Mouse (Mus musculus) WW6 (cell line): ENCODE results near the gene Fam219b.
A peak's percentile ranks its signal among the peaks of the same experiment; 100 is the strongest.

ENCODE experiments used
- DNase-seq: peaks from one replicate; pipeline ENCODE4 v3.0.0-alpha.2; 2013; ENCODE audit warnings: low read depth, low spot score

The Fam219b gene

DNA sequence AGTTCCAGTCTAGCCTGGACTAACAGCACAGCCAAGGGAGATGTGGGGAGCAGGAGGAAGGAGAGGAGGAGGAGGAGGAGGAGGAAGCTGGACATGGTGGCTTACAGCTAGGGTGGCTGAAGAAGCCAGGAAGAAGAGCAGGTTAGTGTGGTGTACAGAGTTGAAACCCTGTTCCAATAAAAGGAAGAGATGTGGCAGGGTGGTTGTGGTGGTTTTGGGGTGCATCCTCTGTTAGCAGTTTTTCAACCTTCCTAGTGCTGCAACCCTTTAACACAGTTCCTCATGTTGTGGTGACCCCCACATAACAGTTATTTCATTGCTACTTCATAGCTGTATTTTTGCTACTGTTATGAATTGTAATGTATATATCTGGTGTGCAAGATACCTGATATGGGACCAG lies 12.9 kb upstream of the Fam219b start:
- DNase-seq: no peak

DNA sequence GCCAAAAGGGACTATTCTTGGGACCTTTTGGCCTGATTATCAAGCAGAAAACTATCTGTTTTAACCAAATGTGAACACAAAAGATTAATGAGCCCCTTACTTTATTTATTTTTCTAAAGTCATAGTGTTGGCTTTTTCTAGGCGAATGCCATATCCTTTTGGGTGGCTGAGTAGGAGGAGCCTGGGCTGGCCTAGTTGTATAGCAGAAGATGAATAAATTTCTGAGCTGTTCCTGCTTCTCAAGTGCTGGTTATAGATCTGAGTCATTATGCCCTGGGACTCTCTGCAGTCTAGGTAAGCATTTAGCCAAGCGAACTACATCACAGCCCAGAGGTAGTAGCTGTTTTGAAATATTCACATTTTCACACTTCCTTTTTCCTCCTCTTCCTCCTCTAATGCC lies 11.8 kb upstream of the Fam219b start:
- DNase-seq: no peak

DNA sequence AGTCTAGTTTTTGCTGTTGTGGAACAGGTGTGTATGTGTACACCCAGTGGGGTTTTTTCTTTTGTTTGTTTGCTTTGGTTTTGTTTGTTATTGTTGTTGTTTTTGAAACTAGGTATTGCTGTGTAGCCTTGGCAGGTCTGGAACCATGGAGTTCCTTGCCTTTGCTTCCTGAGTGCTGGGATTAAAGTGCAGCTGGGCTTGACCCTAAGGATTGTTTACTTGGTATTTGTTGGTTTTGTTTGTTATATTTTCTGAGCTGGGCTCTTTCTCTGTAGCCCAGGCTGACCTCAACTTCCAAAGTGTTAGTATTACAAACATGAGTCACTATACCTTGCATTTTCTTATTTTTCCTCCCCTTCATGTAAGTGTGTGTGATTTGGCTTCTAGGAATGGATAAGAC lies 10.9 kb upstream of the Fam219b start:
- DNase-seq: no peak

DNA sequence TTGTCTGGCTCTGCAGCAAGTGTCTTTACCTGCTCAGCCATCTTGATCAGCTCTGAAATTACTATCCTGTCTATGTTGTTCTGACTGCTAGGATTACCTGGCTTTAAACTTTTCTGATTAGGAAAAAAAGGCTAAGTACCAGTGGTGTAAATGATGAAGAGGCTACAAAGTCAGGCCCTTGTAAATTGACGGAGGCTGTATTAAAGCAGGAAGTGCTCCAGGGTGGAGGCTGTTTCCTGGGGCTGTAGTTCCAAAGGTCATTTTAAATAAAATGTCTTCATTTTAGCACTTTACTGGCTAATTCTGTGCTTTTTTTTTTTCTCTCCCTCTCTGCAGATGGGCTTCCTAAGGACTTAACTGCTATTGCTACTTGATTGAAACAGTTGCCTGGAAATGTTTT lies 5.4 kb upstream of the Fam219b start:
- no peak for DNase-seq

DNA sequence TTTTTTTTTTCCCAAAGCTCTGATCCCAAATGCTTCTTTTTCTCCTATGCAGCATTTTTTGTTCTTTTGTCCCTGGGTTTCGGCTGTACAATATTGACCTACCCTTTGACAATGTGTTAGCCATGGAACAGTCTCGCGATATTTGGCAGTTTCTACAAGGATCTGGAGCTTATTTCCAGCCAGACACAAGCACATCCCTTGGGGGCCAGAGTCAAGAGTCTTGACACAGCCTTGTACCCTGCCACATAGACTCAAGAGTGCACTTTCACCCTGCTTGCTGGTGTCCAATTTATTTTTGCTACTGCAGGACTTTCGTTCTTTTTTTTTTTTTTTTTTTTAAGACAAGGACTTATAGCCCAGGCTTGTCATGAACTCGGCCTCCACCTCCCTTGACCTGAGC lies 966 bp upstream of the Fam219b start:
- DNase-seq: no peak

DNA sequence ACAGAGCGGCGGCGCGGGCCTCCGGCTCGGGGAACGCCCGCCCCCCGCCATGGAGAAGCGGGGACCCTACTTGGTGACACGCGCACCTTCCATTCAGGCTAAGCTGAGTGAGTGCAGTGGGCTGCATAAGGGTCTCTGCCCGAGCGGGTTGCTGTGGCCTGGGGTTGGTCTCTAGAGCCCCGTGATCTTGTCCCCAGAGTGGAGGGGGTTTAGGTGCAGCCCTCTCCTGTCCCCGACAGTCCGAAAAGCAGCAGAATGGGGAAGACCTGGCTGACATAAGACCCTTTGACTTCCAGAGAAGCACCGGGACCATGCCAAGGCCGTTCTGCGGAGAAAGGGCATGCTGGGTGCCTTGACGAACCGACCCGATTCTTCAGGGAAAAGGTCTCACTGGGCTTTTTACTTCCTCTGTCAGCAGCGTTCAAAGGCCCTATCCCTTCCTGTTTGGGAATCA lies 427 bp downstream of the Fam219b start:
- DNase-seq: no peak

DNA sequence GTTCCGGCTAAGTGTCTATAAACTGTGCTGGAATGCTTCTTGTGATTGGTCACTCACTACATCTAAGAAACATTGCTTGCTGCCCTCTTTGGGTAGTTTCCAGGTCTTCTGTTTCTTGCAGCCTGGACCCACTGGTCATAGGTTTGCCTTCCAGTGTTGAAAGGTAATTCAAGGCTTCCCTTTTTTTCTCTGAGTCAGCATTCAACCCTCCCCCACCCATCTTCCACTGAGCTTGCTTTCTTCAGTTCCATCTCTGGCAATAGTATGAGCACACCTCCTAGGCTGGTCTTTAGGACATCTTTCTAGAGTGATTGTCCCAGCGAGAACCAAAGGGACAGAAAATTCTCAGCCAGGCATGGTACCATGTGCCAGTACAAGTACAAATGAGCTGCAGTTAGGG lies 2.2 kb downstream of the Fam219b start:
- no peak for DNase-seq

DNA sequence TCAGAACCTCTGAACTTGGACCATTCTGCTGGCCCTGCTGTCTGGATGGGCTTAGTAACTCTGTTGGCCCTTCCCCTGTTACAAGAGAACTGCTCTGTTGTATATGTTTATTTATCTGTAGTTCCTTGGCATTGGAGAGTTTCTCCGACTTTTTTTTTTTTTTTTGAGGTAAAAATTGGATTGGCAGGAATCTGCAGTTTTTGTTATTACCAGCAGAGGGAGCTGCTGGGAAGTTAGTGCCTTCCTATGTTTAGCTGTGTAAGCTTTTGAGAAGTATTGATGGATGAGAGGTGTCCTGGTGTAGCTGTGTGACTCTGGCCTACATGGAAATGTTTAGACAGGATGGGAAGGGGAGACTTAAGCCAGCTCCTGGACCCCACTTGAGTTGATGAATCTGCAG lies 4.0 kb downstream of the Fam219b start:
- no peak for DNase-seq

DNA sequence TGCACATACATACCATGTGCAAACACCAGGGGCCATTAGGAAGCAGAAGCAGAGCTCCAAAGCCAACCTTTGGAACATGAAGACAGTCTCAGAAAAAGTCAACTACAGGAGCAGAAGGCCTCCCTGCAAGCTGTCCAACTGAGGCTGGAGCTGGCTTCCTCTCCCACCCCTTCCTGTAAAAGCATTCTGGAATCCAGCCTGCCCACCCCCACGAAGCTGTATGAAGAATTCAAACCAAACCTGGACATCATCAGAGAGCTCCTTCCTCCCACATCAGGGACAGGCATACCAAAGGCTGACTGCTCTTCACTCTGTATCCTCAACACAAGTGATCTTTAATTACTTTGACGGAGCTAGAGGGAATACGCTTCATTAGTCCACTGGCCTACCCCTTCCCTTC lies 6.6 kb downstream of the Fam219b start:
- DNase-seq: no peak

DNA sequence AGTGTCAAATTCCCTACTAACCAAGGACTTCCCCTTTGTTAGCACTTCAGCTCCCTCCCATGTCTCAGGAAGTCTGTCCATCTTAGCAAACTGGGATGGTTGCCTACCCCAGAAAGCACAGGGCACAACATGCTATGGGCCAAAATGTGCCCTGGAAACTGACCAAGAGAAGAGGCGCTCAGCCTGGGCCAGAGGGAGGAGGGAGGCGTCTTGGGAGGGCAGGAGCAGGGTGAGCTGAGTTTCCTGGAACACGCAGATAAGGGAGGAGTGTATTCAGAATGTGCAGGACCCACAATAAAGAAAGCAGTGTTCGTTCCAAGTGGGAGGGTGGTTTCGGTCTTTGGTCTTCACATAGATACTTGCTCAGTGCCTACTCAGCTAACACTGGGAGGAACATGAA lies 10.0 kb downstream of the Fam219b start:
- no peak for DNase-seq

DNA sequence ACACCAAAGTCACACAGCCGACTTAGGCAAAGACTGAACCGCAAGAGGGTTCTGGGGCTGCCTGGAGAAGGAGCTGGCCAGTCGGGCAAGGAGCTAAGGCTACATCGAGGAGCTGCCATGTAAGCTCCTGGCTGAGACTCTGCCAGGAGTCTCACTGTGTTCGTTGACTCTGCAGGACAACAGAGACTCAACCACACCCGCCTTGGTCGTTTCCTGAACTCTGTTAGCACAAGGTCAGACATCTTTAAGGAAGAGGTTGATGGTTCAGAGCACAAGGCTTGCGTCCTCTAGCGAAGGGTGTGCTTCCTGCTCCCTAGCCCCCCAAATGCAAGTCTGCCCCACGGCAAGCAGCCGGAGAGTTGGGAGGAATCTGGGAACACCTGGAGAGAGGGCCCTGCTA lies 10.5 kb downstream of the Fam219b start:
- DNase-seq: no peak

DNA sequence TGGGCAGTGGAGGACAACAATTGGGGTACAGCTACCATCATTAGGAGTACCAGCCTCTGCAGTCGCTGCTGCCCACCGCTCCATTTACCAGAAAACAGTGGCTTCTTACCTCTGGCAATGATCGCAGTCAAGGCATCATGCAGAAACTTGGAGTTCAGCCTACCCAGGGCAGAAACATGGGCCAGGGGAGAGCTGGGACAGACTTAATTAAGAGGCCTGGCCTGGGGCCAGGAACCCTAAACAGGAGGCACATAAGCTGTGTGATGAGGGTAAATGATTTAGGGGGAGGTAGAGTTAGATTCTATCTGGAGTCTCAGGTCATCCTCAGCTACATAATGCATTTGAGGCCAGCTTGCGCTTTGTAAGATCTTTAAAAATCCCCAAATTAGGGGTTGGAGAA lies 11.9 kb downstream of the Fam219b start:
- no peak for DNase-seq

DNA sequence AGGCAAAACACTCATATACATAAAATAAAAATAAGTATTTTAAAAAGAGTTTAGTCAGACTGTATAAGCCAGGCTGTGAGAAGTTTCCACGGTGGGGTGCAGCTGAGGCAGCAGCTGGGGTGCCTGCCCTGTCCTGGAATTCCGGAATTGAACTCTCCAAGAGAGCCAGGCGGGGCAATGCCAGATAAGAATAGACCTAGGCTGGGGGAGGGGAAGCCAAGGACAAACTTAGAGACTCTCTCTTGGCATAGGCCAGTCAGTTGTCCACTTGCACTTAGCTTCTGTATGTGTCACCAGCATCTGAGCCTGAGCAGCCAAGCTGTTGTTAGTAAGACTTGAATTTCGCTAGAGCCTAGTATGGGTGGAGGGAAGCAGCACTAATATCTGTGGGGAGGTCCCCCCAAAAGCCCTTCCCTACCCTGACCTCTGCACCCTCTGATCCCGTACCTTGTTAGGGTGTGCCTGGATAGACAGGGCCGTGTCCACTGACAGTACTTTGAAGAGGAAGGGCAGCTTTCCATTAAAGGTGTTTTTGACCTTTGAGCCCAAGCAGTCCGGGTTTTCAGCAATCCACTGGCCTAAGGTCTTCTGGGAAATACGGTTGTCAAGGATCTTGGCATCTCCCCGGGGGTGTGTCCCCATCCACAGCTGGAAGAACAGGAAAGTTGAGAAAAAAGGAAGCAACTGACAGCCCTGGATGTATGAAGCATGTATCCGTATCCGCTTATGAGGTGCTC lies 13.0 kb downstream of the Fam219b start:
- DNase-seq: no peak

DNA sequence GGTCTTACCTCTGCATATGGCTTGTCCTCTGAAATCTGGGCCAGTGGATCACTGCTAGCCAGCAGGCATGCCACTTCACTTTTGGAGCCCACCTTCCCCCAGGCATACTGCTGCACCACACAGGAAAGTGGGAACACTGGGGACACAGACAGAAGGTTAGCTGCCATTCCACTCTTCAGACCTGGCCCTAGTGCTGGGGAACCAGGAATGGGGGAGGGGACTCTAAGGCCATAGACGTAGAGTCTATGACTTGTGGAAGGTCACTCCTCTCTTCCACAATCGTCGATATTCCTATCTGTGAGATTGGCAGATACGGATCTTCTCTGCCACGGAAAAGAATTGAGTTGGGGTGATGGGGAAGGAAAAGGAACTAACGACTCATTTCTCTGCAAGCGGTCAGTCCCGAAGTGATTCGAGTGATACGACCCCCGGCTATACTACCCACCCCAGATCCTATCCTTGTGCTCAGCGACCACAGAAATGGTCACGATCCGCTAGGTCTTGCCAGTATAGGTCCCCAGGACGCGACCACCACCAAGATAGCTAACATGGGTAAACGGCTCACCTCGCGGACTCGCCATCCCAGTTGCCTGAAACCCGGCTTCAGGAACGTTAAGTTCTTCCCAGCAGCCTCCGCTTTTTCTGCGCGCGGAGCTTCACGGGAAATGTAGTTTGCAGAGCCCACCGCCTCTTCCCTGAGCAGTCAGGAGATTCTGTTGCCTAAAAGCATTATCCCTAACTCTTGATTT lies 15.0 kb downstream of the Fam219b start, which contains the start of gene Mpi:
Gene Mpi, minus strand, starts transcription at position 625 of the 749 bp plus-strand sequence.
- no peak for DNase-seq

DNA sequence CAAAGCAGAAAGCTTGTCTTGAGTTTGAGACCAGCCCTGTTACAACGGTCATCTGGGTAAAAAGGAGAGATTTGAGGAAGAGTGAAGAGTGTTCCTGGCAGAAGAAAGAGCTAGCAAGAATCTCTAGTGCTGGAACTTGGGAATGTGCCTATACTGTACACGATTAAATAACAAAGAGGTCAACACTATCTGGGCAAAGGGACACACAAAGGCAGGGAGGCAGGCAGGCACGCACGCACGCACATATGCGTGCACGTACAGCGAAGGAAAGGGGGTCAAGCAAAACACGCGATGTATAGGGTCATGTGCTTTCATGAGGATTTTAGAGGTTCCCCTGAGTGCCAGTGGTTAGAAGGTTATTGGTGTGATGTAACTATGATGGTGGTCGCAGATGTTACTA lies 15.8 kb downstream of the Fam219b start:
- no peak for DNase-seq

DNA sequence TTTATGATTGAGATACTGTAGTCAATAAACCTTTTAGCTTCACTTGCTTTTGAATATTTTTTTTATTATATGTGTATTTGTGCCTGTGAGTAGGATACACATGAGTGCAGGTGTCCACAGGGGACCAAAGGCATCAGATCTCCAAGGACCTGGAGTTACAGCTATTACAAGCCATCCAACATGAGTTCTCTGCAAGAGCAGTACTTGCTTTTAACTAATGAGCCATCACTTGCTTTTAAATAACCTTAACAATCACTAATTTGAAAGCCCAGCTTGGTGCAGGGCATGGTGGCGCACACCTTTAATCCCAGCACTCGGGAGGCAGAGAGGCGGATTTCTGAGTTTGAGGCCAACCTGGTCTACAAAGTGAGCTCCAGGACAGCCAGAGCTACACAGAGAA lies 17.4 kb downstream of the Fam219b start:
- no peak for DNase-seq

DNA sequence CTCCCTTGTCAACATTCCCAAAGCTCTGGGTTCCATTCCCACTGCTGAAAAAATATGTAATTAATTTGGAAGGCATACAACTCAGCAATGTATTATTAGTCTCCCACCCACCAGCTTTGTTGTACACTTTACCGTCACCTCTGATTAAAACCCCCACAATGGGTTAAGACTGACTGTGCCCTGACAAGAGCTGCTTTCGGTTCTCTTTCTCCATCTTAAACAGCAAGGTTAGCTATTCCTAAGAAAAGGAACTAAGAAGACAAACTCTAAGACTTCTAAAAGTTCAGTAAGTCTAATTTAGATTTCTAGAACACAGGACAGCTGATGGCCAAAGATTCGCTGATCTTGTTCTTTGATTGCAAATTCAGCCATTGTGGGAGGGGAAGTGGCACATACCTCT lies 19.9 kb downstream of the Fam219b start:
- no peak for DNase-seq

DNA sequence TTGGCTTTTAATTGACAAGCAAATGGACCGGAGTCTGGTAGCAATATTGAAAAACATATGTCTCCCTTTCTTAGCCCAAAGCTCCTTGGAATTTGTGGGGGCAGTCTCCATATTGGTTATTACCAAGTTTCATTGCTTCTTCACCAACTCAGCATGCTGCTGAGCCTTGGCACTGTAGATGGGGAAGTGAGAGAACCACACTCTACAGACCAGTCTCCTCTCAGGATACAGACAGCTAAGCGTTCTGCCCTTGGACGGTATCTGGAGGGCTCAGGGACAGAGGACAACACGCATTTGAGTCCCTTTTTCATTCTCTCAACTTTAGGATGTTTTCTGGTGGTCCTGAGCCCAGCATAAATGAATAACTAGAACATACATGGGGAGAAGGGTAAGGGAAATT lies 21.3 kb downstream of the Fam219b start:
- no peak for DNase-seq

DNA sequence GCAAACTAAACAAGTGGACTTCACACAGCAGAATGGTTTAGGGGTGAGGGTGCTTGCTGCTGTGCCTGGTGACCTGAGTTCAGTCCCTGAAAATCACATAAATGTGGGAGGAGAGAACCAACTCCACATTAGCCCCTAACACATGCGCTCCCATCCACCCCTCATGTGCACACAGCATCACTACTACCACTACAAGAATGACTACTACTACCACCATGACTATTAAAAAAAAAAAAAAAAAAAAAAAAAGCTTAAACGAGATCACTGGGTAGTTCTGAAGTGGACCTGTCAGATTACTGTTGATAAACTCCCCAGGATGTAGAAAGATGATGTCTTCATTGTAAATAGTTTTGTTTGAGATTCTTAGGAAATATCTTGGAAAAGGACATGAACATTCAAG lies 22.2 kb downstream of the Fam219b start:
- DNase-seq: no peak

DNA sequence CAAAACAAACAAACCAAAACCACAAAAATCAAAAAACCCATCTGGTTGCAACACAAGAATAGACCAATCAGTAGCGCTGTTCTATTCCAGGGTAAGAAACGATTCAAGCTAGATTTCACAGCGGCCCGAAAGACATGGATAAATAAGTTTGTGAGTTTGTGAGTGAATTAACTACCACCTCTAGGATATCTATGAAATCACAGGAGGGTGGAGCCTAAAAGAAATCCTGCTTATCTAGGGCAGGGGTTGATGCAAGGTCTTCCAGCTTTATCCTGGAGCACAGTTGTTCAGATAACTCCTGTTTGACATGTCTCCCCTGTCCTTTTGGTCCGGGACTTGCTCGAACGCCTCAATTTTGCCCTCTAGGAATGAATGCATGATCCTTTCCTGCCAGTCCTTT lies 22.9 kb downstream of the Fam219b start:
- DNase-seq: no peak

DNA sequence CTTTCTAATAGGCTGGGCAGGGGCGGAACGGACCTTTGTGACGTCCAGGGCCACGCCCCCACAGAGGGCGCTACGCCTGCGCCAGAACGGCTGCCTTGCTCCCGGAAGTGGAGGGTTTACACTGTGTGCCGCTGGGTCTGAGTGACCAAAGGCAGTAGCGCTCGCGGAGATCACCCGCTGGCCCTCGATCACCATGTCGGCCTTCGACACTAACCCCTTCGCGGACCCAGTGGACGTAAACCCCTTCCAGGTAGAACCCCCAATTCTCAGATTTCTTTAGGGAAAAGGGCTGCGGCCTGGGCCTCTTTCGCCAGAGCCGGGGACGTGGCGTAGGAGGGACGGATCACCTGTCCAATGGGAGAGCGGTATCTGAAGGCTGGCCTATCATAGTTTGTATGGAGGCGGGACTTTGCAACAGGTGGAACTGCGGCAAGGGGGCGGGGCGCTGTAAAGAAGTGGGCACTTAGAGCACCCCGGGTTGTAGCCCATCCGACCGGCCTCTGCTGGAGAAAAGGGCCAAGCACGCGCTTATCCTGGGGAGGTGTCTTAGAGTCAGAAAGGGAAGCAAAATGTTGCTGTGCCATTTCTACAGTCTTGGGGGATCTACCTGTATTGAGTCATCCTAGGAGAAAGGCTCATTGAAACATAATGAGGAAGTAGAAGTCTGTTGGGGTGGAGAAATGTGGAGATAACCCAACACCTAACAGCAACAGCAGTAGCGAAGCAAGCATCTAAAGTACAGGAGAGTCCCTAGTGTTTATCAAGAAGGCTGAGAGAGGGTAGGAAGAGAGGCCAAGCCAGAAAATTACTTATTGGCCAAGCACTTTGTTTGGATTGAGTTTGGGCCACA lies 23.8 kb downstream of the Fam219b start, which contains the start of gene Scamp2:
Gene Scamp2, plus strand, starts transcription at position 83 of the 850 bp plus-strand sequence.
- peak; percentile 75 for DNase-seq

DNA sequence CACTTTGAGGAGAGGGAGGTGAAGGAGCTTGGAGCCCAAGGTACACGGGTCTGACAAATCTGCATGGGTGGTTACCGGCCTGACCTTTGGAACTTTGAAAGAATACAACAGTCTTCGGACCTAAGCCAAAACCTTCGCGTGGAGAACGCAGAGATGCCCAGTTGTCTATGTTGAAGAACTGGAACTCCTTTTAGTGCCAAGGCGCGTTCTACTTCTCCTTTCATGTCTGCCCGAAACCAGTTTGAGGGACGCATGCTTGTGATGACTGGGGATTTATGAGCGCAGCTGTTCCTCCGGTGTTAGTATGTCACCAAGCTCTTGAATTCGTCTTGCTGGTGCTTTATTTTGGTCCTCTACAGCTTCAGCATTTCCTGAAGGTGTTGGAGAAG lies 24.4 kb downstream of the Fam219b start:
- DNase-seq: no peak
